Mouse (Mus musculus) erythroblast, embryonic 14.5 days (primary cell): ENCODE data around the gene Slc16a2. TPM values are rescaled to one million over a fixed set of nuclear protein-coding genes. Genes with fewer than 3 reads are reported as not detected.
A peak's percentile ranks its signal among the peaks of the same experiment; 100 is the strongest.

ENCODE experiments used
- H3K27me3 ChIP-seq: 2 replicates; pipeline ENCODE4 v1.6.1; 2012; ENCODE audit warnings: inconsistent platforms; ENCODE audit not compliant: control insufficient read depth
- H3K36me3 ChIP-seq: 2 replicates; pipeline ENCODE4 v1.6.1; 2012; ENCODE audit warnings: mild to moderate bottlenecking, inconsistent platforms; ENCODE audit not compliant: control insufficient read depth
- H3K4me1 ChIP-seq: 2 replicates; pipeline ENCODE4 v1.6.1; 2012; ENCODE audit warnings: inconsistent platforms; ENCODE audit not compliant: control insufficient read depth
- H3K4me3 ChIP-seq: replicated peaks from 2 replicates; pipeline ENCODE3; 2012; ENCODE audit warnings: moderate library complexity, mild to moderate bottlenecking, inconsistent platforms
- H3K9me3 ChIP-seq: 2 replicates; pipeline ENCODE4 v1.6.1; 2012; ENCODE audit warnings: low read length, inconsistent platforms, mixed read lengths; ENCODE audit not compliant: control insufficient read depth
- GATA1 ChIP-seq: IDR thresholded peaks from 2 replicates; pipeline ENCODE4 v1.6.1; 2012; ENCODE audit warnings: low read length, inconsistent platforms, mixed read lengths
- TAL1 ChIP-seq: IDR thresholded peaks from 3 replicates; pipeline ENCODE4 v1.6.1; 2012; ENCODE audit warnings: low read length, inconsistent platforms, mixed read lengths
- polyA plus RNA-seq: library from polyadenylated mRNA; stranded (reverse); fragments of >175 nt; gene quantifications from 2 replicates; pipeline ENCODE4 v1.2.3, GENCODE M21; 2012

Gene Slc16a2
- polyA plus RNA-seq, result 0.01 TPM in 1 of 2 replicates, not detected in the other

- H3K9me3 ChIP-seq, result peaks cover 11% of the 10 kb centered on the region
- TF ChIP-seq TAL1 (no peak), GATA1 (no peak)
- peak within 1 kb of the TSS; percentile 44 for H3K4me3 ChIP-seq
- no peaks in the 10 kb centered on the region for H3K4me1 ChIP-seq
- H3K36me3 ChIP-seq, result no peaks in the 10 kb centered on the region
- H3K27me3 ChIP-seq, result peaks cover 42% of the 10 kb centered on the region
These were observed at the start of gene Slc16a2 for GRCm38 (mm10) chrX:103821832-103822196. TSS of gene Slc16a2 (minus strand) at chrX:103821983.

GRCm38 (mm10) chrX:103863502-103863901 is 41.7 kb upstream of the Slc16a2 start:
- TF ChIP-seq TAL1 (no peak), GATA1 (no peak)
- Histone ChIP-seq H3K9me3 (no peaks in the 10 kb centered on the region), H3K27me3 (peaks cover 12% of the 10 kb centered on the region), H3K36me3 (no peaks in the 10 kb centered on the region), H3K4me3 (no peak overlapping the region), H3K4me1 (no peaks in the 10 kb centered on the region)

- no peaks in the 10 kb centered on the region for H3K9me3 ChIP-seq
- H3K4me3 ChIP-seq, result no peak overlapping the region
- H3K36me3 ChIP-seq, result no peaks in the 10 kb centered on the region
- no peaks in the 10 kb centered on the region for H3K4me1 ChIP-seq
- TF ChIP-seq TAL1 (no peak), GATA1 (no peak)
- H3K27me3 ChIP-seq, result peaks cover 10% of the 10 kb centered on the region
These were observed 41.1 kb upstream of the Slc16a2 start for GRCm38 (mm10) chrX:103862877-103863276.

GRCm38 (mm10) chrX:103845266-103845665 is 23.5 kb upstream of the Slc16a2 start:
- H3K4me3 ChIP-seq, result no peak overlapping the region
- TF ChIP-seq GATA1, result no peak
- no peak for TF ChIP-seq TAL1
- H3K4me1 ChIP-seq, result no peaks in the 10 kb centered on the region
- H3K27me3 ChIP-seq, result peaks cover 5% of the 10 kb centered on the region
- no peaks in the 10 kb centered on the region for H3K36me3 ChIP-seq
- no peaks in the 10 kb centered on the region for H3K9me3 ChIP-seq

- H3K9me3 ChIP-seq, result no peaks in the 10 kb centered on the region
- no peak for TF ChIP-seq GATA1
- TF ChIP-seq TAL1, result no peak
- peaks cover 6% of the 10 kb centered on the region for H3K27me3 ChIP-seq
- H3K4me3 ChIP-seq, result no peak overlapping the region
- H3K4me1 ChIP-seq, result no peaks in the 10 kb centered on the region
- H3K36me3 ChIP-seq, result no peaks in the 10 kb centered on the region
These were observed 7.1 kb upstream of the Slc16a2 start for GRCm38 (mm10) chrX:103828836-103829235.

GRCm38 (mm10) chrX:103822271-103822811 is 558 bp upstream of the Slc16a2 start:
- H3K27me3 ChIP-seq, result peaks cover 42% of the 10 kb centered on the region
- peak overlapping the region; percentile 37 for H3K4me3 ChIP-seq
- no peaks in the 10 kb centered on the region for H3K4me1 ChIP-seq
- H3K9me3 ChIP-seq, result peaks cover 11% of the 10 kb centered on the region
- H3K36me3 ChIP-seq, result no peaks in the 10 kb centered on the region
- TF ChIP-seq GATA1 (no peak), TAL1 (no peak)

GRCm38 (mm10) chrX:103821195-103821831 is 470 bp downstream of the Slc16a2 start:
- Histone ChIP-seq H3K27me3 (peaks cover 42% of the 10 kb centered on the region), H3K4me3 (peak overlapping the region; percentile 44)
- TF ChIP-seq TAL1 (no peak), GATA1 (no peak)

GRCm38 (mm10) chrX:103820307-103821194 is 1.2 kb downstream of the Slc16a2 start:
- no peaks in the 10 kb centered on the region for H3K36me3 ChIP-seq
- TF ChIP-seq GATA1 (no peak), TAL1 (no peak)
- peak overlapping the region; percentile 44 for H3K4me3 ChIP-seq
- H3K9me3 ChIP-seq, result peaks cover 11% of the 10 kb centered on the region
- no peaks in the 10 kb centered on the region for H3K4me1 ChIP-seq
- peaks cover 42% of the 10 kb centered on the region for H3K27me3 ChIP-seq

More at GRCm38 (mm10) chrX:103821195-103821831, 470 bp downstream of the Slc16a2 start:
- Histone ChIP-seq H3K36me3 (no peaks in the 10 kb centered on the region), H3K4me1 (no peaks in the 10 kb centered on the region), H3K9me3 (peaks cover 11% of the 10 kb centered on the region)

GRCm38 (mm10) chrX:103819253-103819652 is 2.5 kb downstream of the Slc16a2 start:
- Histone ChIP-seq H3K27me3 (peaks cover 42% of the 10 kb centered on the region), H3K9me3 (peaks cover 11% of the 10 kb centered on the region), H3K36me3 (no peaks in the 10 kb centered on the region), H3K4me1 (no peaks in the 10 kb centered on the region), H3K4me3 (no peak overlapping the region)
- TF ChIP-seq GATA1, result no peak
- TF ChIP-seq TAL1, result no peak
